Mouse (Mus musculus): Measurements from ENCODE around the gene Bcl7a.

Gene Bcl7a

DNA sequence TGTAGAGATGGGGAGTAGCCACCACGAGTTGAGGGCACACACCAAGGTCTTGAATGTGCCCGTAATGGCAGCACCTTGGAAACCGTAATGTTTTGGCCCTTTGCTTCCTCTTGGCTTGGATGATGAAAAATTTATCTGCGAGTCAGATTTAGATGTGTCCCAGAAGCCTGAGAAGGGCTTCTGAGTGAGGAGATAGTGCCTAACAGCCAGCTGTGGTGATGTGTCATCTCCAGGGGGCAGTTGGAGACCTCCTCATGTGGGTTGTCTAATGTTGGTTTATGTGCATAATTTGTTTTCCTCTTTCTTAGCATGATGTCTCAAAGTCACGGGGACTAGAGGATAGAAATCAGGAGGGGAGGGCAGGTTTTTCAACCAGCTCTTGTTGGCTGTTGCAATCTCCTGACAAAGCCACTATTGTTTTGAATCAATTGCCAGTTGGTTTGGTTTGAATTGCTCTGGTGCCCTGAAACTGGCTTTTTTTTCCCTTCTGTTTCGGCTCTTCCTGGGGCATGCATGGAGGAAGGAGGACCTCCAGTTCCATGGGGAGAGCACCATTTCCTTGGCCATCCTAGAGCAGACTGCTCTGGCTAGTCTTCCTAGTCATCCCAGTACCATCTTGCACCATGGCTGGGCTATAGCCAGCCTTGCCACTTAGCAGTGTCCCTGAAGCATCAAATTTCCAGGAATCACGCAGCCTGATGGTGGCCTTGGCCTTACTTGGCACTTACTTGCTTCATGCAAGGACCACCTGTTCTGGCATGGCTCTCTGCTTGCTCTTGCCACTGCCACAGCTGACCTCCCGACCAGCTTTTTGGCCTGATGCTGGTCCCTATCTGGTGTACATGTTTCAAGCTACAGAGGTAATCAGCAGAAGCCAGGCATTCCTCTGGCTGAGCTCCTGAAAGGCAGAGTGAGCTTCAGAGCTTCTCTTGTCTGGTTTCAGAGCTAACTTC is 73.2 kb downstream of the Bcl7a start:
- DNase-seq (ENCODE audit: low spot score), result no peak

DNA sequence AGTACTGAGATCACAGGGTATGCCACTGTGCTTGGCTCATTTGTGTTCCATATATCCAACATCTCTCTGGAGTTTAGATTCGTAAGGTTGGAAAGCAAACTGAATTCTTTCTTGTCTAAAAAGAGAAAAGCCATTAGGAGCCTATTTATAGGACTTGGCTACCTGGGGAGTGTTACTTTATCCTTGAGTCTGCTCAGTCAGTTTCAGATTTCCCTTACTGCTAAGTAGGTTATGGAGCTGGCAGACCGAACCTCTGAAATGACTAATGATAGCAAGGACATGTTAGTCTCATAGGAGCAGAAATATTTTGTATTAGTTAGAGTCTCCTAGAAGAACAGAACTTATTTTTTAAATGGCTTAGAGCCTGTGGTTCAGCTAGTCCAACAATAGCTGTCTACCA is 80.3 kb downstream of the Bcl7a start:
- DNase-seq (ENCODE audit: low spot score), result no peak
